Mouse (Mus musculus): Measurements from ENCODE around the gene Emilin1. TPM values are rescaled to one million over a fixed set of nuclear protein-coding genes. Genes with fewer than 3 reads are reported as not detected.

The Emilin1 gene
- polyA plus RNA-seq (2012; rRNA removed) (222 and 268 TPM in 2 replicates), polyA plus RNA-seq (2014; fragmentation: Nextera tagmentation; extraction: Ambion mirVana) (191 and 204 TPM in 2 replicates)

GRCm38 (mm10) chr5:30913060-30913841 is at the start of gene Emilin1:
TSS of gene Emilin1 (plus strand) at chr5:30913402.
- peak; percentile 85 for ATAC-seq (ENCODE audit: low FRiP score, low read depth)
- peak; percentile 91 for DNase-seq (ENCODE audit: low spot score)
- 9% methylated on average over 10 of the region's 13 CpGs for WGBS

GRCm38 (mm10) chr5:30863852-30864251 is 49.4 kb upstream of the Emilin1 start:
- 48% methylated on average over 4 of the region's 4 CpGs for WGBS
- Histone ChIP-seq H3K4me1 (ENCODE audit: control insufficient read depth, insufficient read depth, low read length) (peaks cover 2% of the 10 kb centered on the region; the same call in 1 of the 2 replicates), H3K36me3 (ENCODE audit: control insufficient read depth, insufficient read depth, low read length) (peaks cover 21% of the 10 kb centered on the region), H3K9ac (ENCODE audit: low read depth, low read length, severe bottlenecking) (no peak overlapping the region), H3K9me3 (ENCODE audit: control insufficient read depth, low read length) (no peaks in the 10 kb centered on the region), H3K4me2 (replicated peaks; ENCODE audit: low read depth, low read length, severe bottlenecking) (no peak overlapping the region), H3K27ac (replicated peaks; ENCODE audit: low read depth, low read length) (no peak overlapping the region), H3K4me3 (replicated peaks; ENCODE audit: low read length) (no peak overlapping the region), H3K27me3 (ENCODE audit: control insufficient read depth, insufficient read depth, low read length) (no peaks in the 10 kb centered on the region)
- ATAC-seq (ENCODE audit: low FRiP score, low read depth) (no peak), DNase-seq (ENCODE audit: low spot score) (no peak)
- TF ChIP-seq POLR2A (IDR thresholded peaks at IDR 0.05; ENCODE audit: borderline replicate concordance, extremely low read depth, insufficient read depth, insufficient read length), result no peak

More at GRCm38 (mm10) chr5:30913060-30913841, at the start of gene Emilin1:
- peak within 1 kb of the TSS; percentile 71 for H3K9ac ChIP-seq (ENCODE audit: low read depth, low read length, severe bottlenecking)
- H3K27me3 ChIP-seq (ENCODE audit: control insufficient read depth, insufficient read depth, low read length), result no peaks in the 10 kb centered on the region
- peak within 1 kb of the TSS; percentile 97 for H3K27ac ChIP-seq (replicated peaks; ENCODE audit: low read depth, low read length)
- H3K4me2 ChIP-seq (replicated peaks; ENCODE audit: low read depth, low read length, severe bottlenecking), result peak within 1 kb of the TSS; percentile 91
- peak; percentile 26; the same call in 1 of the 2 replicates for TF ChIP-seq POLR2A (IDR thresholded peaks at IDR 0.05; ENCODE audit: borderline replicate concordance, extremely low read depth, insufficient read depth, insufficient read length)
- peaks cover 60% of the 10 kb centered on the region for H3K4me1 ChIP-seq (ENCODE audit: control insufficient read depth, insufficient read depth, low read length)
- no peaks in the 10 kb centered on the region for H3K9me3 ChIP-seq (ENCODE audit: control insufficient read depth, low read length)
- peaks cover 18% of the 10 kb centered on the region for H3K36me3 ChIP-seq (ENCODE audit: control insufficient read depth, insufficient read depth, low read length)
- H3K4me3 ChIP-seq (replicated peaks; ENCODE audit: low read length), result peak within 1 kb of the TSS; percentile 62

GRCm38 (mm10) chr5:30864322-30864721 is 48.9 kb upstream of the Emilin1 start:
- DNase-seq (ENCODE audit: low spot score) (no peak), ATAC-seq (ENCODE audit: low FRiP score, low read depth) (no peak)
- Histone ChIP-seq H3K36me3 (ENCODE audit: control insufficient read depth, insufficient read depth, low read length) (peaks cover 21% of the 10 kb centered on the region), H3K4me1 (ENCODE audit: control insufficient read depth, insufficient read depth, low read length) (peaks cover 5% of the 10 kb centered on the region; the same call in 1 of the 2 replicates), H3K9ac (ENCODE audit: low read depth, low read length, severe bottlenecking) (no peak overlapping the region), H3K27ac (replicated peaks; ENCODE audit: low read depth, low read length) (no peak overlapping the region), H3K27me3 (ENCODE audit: control insufficient read depth, insufficient read depth, low read length) (no peaks in the 10 kb centered on the region), H3K4me3 (replicated peaks; ENCODE audit: low read length) (no peak overlapping the region), H3K4me2 (replicated peaks; ENCODE audit: low read depth, low read length, severe bottlenecking) (no peak overlapping the region), H3K9me3 (ENCODE audit: control insufficient read depth, low read length) (no peaks in the 10 kb centered on the region)
- no peak for TF ChIP-seq POLR2A (IDR thresholded peaks at IDR 0.05; ENCODE audit: borderline replicate concordance, extremely low read depth, insufficient read depth, insufficient read length)
- WGBS, result 36% methylated on average over 15 of the region's 15 CpGs

GRCm38 (mm10) chr5:30866871-30867270 is 46.3 kb upstream of the Emilin1 start:
- no peak for TF ChIP-seq POLR2A (IDR thresholded peaks at IDR 0.05; ENCODE audit: borderline replicate concordance, extremely low read depth, insufficient read depth, insufficient read length)
- WGBS, result 97% methylated on average over 3 of the region's 3 CpGs

GRCm38 (mm10) chr5:30867712-30868111 is 45.5 kb upstream of the Emilin1 start, which contains the start of gene Tmem214:
TSS of gene Tmem214 (plus strand) at chr5:30868012.
- Histone ChIP-seq H3K9me3 (ENCODE audit: control insufficient read depth, low read length) (no peaks in the 10 kb centered on the region), H3K4me3 (replicated peaks; ENCODE audit: low read length) (peak within 1 kb of the TSS; percentile 94; the same call in 1 of the 2 replicates), H3K9ac (ENCODE audit: low read depth, low read length, severe bottlenecking) (no peak within 1 kb of the TSS), H3K27me3 (ENCODE audit: control insufficient read depth, insufficient read depth, low read length) (no peaks in the 10 kb centered on the region), H3K4me1 (ENCODE audit: control insufficient read depth, insufficient read depth, low read length) (peaks cover 13% of the 10 kb centered on the region), H3K4me2 (replicated peaks; ENCODE audit: low read depth, low read length, severe bottlenecking) (peak within 1 kb of the TSS; percentile 80; the same call in 1 of the 2 replicates), H3K27ac (replicated peaks; ENCODE audit: low read depth, low read length) (peak within 1 kb of the TSS; percentile 79), H3K36me3 (ENCODE audit: control insufficient read depth, insufficient read depth, low read length) (peaks cover 37% of the 10 kb centered on the region)
- WGBS, result 93% methylated on average over 3 of the region's 3 CpGs
- DNase-seq (ENCODE audit: low spot score), result no peak
- no peak for TF ChIP-seq POLR2A (IDR thresholded peaks at IDR 0.05; ENCODE audit: borderline replicate concordance, extremely low read depth, insufficient read depth, insufficient read length)
- ATAC-seq (ENCODE audit: low FRiP score, low read depth), result no peak

More at GRCm38 (mm10) chr5:30866871-30867270, 46.3 kb upstream of the Emilin1 start:
- DNase-seq (ENCODE audit: low spot score) (no peak), ATAC-seq (ENCODE audit: low FRiP score, low read depth) (no peak)
- Histone ChIP-seq H3K4me2 (replicated peaks; ENCODE audit: low read depth, low read length, severe bottlenecking) (no peak overlapping the region), H3K36me3 (ENCODE audit: control insufficient read depth, insufficient read depth, low read length) (peaks cover 30% of the 10 kb centered on the region), H3K4me3 (replicated peaks; ENCODE audit: low read length) (no peak overlapping the region), H3K27ac (replicated peaks; ENCODE audit: low read depth, low read length) (no peak overlapping the region), H3K27me3 (ENCODE audit: control insufficient read depth, insufficient read depth, low read length) (no peaks in the 10 kb centered on the region), H3K9ac (ENCODE audit: low read depth, low read length, severe bottlenecking) (no peak overlapping the region), H3K4me1 (ENCODE audit: control insufficient read depth, insufficient read depth, low read length) (peaks cover 13% of the 10 kb centered on the region), H3K9me3 (ENCODE audit: control insufficient read depth, low read length) (no peaks in the 10 kb centered on the region)
